Mouse (Mus musculus) MEL (cell line): Measurements from ENCODE around the gene Retreg1. TPM values are rescaled to one million over a fixed set of nuclear protein-coding genes. Genes with fewer than 3 reads are reported as not detected.

Source experiments
- DNase-seq: peaks from one replicate; pipeline ENCODE4 v3.0.0; 2011; ENCODE audit warnings: low read depth, low spot score
- H3K27ac ChIP-seq: 2 replicates; pipeline ENCODE4 v1.5.1; 2012; ENCODE audit warnings: low read depth, mild to moderate bottlenecking, control low read depth, low read length, moderate library complexity; ENCODE audit not compliant: control insufficient read depth
- H3K27me3 ChIP-seq, 2 experiments: fragments of 150-350 bp in 1 of 2; sonication (generic) in 1 of 2; 2 replicates each; pipeline ENCODE4 v1.6.1; 2012; ENCODE audit warnings: low read length in 2 of 2, mild to moderate bottlenecking in 2 of 2, improper control_type of control experiment in 1 of 2, moderate library complexity in 1 of 2; ENCODE audit not compliant: insufficient read depth in 2 of 2, control insufficient read depth in 1 of 2
- H3K36me3 ChIP-seq, 2 experiments: 2 replicates each; pipeline ENCODE4 v1.6.1; 2012 to 2014; ENCODE audit warnings: low read length in 2 of 2, improper control_type of control experiment in 1 of 2, inconsistent platforms in 1 of 2, mild to moderate bottlenecking in 1 of 2; ENCODE audit not compliant: insufficient read depth in 2 of 2, control insufficient read depth in 1 of 2
- H3K4me1 ChIP-seq, 2 experiments: fragments of 150-350 bp in 1 of 2; sonication (generic) in 1 of 2; 2 replicates each; pipeline ENCODE4 v1.6.1; 2012; ENCODE audit warnings: low read length in 2 of 2, improper control_type of control experiment in 1 of 2, mild to moderate bottlenecking in 1 of 2; ENCODE audit not compliant: insufficient read depth in 2 of 2, control insufficient read depth in 1 of 2
- H3K4me3 ChIP-seq, 2 experiments: fragments of 150-350 bp in 1 of 2; sonication (generic) in 1 of 2; 2 replicates each; pipeline ENCODE4 v1.5.1; 2012; ENCODE audit warnings: low read depth in 2 of 2, low read length in 2 of 2, mild to moderate bottlenecking in 2 of 2, moderate library complexity in 2 of 2, control low read depth in 1 of 2, improper control_type of control experiment in 1 of 2; ENCODE audit not compliant: control insufficient read depth in 1 of 2, insufficient read depth in 1 of 2
- H3K79me2 ChIP-seq: 2 replicates; pipeline ENCODE4 v1.6.1; 2012; ENCODE audit warnings: mild to moderate bottlenecking, low read length, moderate library complexity; ENCODE audit not compliant: control insufficient read depth, poor library complexity, insufficient read depth
- H3K9ac ChIP-seq: 2 replicates; pipeline ENCODE4 v1.6.1; 2012; ENCODE audit warnings: low read depth, mild to moderate bottlenecking, control low read depth, low read length, moderate library complexity; ENCODE audit not compliant: control insufficient read depth, poor library complexity, severe bottlenecking
- H3K9me3 ChIP-seq: fragments of 150-350 bp; sonication (generic); replicated peaks from 2 replicates; pipeline ENCODE4 v1.6.1; 2012; ENCODE audit warnings: mild to moderate bottlenecking, low read length, improper control_type of control experiment, moderate library complexity; ENCODE audit not compliant: insufficient read depth
- BHLHE40 ChIP-seq: IDR thresholded peaks from 2 replicates; pipeline ENCODE4 v1.6.1; 2012; ENCODE audit warnings: low read depth, mild to moderate bottlenecking, inconsistent platforms, low read length, improper control_type of control experiment, borderline replicate concordance
- CHD2 ChIP-seq: IDR thresholded peaks from 2 replicates; pipeline ENCODE4 v1.6.1; 2011; ENCODE audit warnings: low read length, improper control_type of control experiment
- CTCF ChIP-seq, 3 experiments: IDR thresholded peaks in 2 of 3; conservative IDR thresholded peaks in 1 of 3; 2 replicates each; pipeline ENCODE4 v1.5.1; 2011 to 2012; ENCODE audit warnings: low read length in 3 of 3, low read depth in 2 of 3, mild to moderate bottlenecking in 2 of 3, improper control_type of control experiment in 1 of 3, inconsistent platforms in 1 of 3, mixed read lengths in 1 of 3, moderate library complexity in 1 of 3; ENCODE audit not compliant: control insufficient read depth in 1 of 3, insufficient read depth in 1 of 3, poor library complexity in 1 of 3, severe bottlenecking in 1 of 3
- E2F4 ChIP-seq: IDR thresholded peaks from 2 replicates; pipeline ENCODE4 v1.6.1; 2011; ENCODE audit warnings: low read depth, low read length, improper control_type of control experiment, borderline replicate concordance
- EP300 ChIP-seq, 2 experiments: IDR thresholded peaks; 2 replicates each; pipeline ENCODE4 v1.6.1; 2011; ENCODE audit warnings: improper control_type of control experiment in 2 of 2, low read length in 2 of 2, low read depth in 1 of 2, mild to moderate bottlenecking in 1 of 2
- ETS1 ChIP-seq: IDR thresholded peaks from 2 replicates; pipeline ENCODE4 v1.6.1; 2012; ENCODE audit warnings: low read depth, mild to moderate bottlenecking, inconsistent platforms, low read length, improper control_type of control experiment, moderate library complexity
- JUND ChIP-seq: IDR thresholded peaks from 2 replicates; pipeline ENCODE4 v1.6.1; 2011; ENCODE audit warnings: low read depth, mild to moderate bottlenecking, improper control_type of control experiment, low read length
- KAT2A ChIP-seq: conservative IDR thresholded peaks from 2 replicates; pipeline ENCODE4 v1.6.1; 2012; ENCODE audit warnings: low read depth, low read length, improper control_type of control experiment, inconsistent platforms
- MAZ ChIP-seq: IDR thresholded peaks from 2 replicates; pipeline ENCODE4 v1.6.1; 2012; ENCODE audit warnings: low read depth, mild to moderate bottlenecking, inconsistent platforms, low read length, improper control_type of control experiment
- MEF2A ChIP-seq: IDR thresholded peaks from 2 replicates; pipeline ENCODE4 v1.6.1; 2014; ENCODE audit warnings: low read depth, mild to moderate bottlenecking, inconsistent platforms, low read length, improper control_type of control experiment; ENCODE audit not compliant: poor library complexity, insufficient replicate concordance, severe bottlenecking; ENCODE audit errors: extremely low read depth
- MXI1 ChIP-seq: IDR thresholded peaks from 2 replicates; pipeline ENCODE4 v1.6.1; 2011; ENCODE audit warnings: mild to moderate bottlenecking, low read depth, low read length, improper control_type of control experiment
- MYB ChIP-seq: IDR thresholded peaks from 2 replicates; pipeline ENCODE4 v1.6.1; 2011; ENCODE audit warnings: mild to moderate bottlenecking, low read depth, low read length, improper control_type of control experiment
- NRF1 ChIP-seq: IDR thresholded peaks from 2 replicates; pipeline ENCODE4 v1.6.1; 2014; ENCODE audit warnings: low read depth, mild to moderate bottlenecking, inconsistent platforms, low read length, improper control_type of control experiment, moderate library complexity; ENCODE audit not compliant: poor library complexity, insufficient read depth, severe bottlenecking
- POLR2A ChIP-seq, 2 experiments: IDR thresholded peaks; 2 replicates each; pipeline ENCODE4 v1.6.1; 2011 to 2012; ENCODE audit warnings: low read length in 2 of 2, mild to moderate bottlenecking in 2 of 2, control low read depth in 1 of 2, improper control_type of control experiment in 1 of 2, low read depth in 1 of 2, moderate library complexity in 1 of 2; ENCODE audit not compliant: control insufficient read depth in 1 of 2, insufficient read depth in 1 of 2, poor library complexity in 1 of 2
- POLR2AphosphoS2 ChIP-seq: IDR thresholded peaks from 2 replicates; pipeline ENCODE4 v1.6.1; 2011; ENCODE audit warnings: low read length, improper control_type of control experiment
- POLR2AphosphoS5 ChIP-seq: IDR thresholded peaks from 2 replicates; pipeline ENCODE4 v1.6.1; 2012; ENCODE audit warnings: low read depth, borderline replicate concordance, mild to moderate bottlenecking, inconsistent platforms, low read length, moderate library complexity, mixed read lengths
- SIN3A ChIP-seq: IDR thresholded peaks from 2 replicates; pipeline ENCODE4 v1.6.1; 2012; ENCODE audit warnings: low read length, improper control_type of control experiment, inconsistent platforms
- SMC3 ChIP-seq: IDR thresholded peaks from 2 replicates; pipeline ENCODE4 v1.6.1; 2011; ENCODE audit warnings: low read depth, low read length, improper control_type of control experiment
- TCF12 ChIP-seq: IDR thresholded peaks from 2 replicates; pipeline ENCODE4 v1.6.1; 2014; ENCODE audit warnings: low read depth, mild to moderate bottlenecking, inconsistent platforms, low read length, improper control_type of control experiment, moderate library complexity
- UBTF ChIP-seq: IDR thresholded peaks from 2 replicates; pipeline ENCODE4 v1.6.1; 2012; ENCODE audit warnings: low read depth, mild to moderate bottlenecking, inconsistent platforms, low read length, improper control_type of control experiment, moderate library complexity, borderline replicate concordance; ENCODE audit not compliant: insufficient read depth
- USF2 ChIP-seq, 2 experiments: IDR thresholded peaks; 2 replicates each; pipeline ENCODE4 v1.6.1; 2011 to 2012; ENCODE audit warnings: improper control_type of control experiment in 2 of 2, low read length in 2 of 2, borderline replicate concordance in 1 of 2, inconsistent platforms in 1 of 2, low read depth in 1 of 2, mild to moderate bottlenecking in 1 of 2; ENCODE audit not compliant: insufficient read depth in 1 of 2
- ZC3H11A ChIP-seq: IDR thresholded peaks from 2 replicates; pipeline ENCODE4 v1.6.1; 2012; ENCODE audit warnings: low read depth, mild to moderate bottlenecking, inconsistent platforms, low read length, improper control_type of control experiment
- ZNF384 ChIP-seq: IDR thresholded peaks from 2 replicates; pipeline ENCODE4 v1.6.1; 2012; ENCODE audit warnings: low read depth, mild to moderate bottlenecking, inconsistent platforms, low read length, improper control_type of control experiment
- polyA plus RNA-seq, 2 experiments: library from polyadenylated mRNA; stranded (reverse) in 1 of 2; unstranded in 1 of 2; fragments of >175 nt in 1 of 2; fragments of >200 nt in 1 of 2; gene quantifications; 2 replicates each; pipeline versions ENCODE4 v1.2.1 to v1.2.4; 2012; ENCODE audit warnings: low replicate concordance in 2 of 2, low read depth in 1 of 2; ENCODE audit not compliant: insufficient read length in 2 of 2, insufficient read depth in 1 of 2, missing spikeins in 1 of 2
- total RNA-seq: library from RNA; depleted of rRNA; stranded (reverse); fragments of 300-350 nt; gene quantifications from 2 replicates; pipeline ENCODE4 v1.2.3, GENCODE M21; 2012

Gene Retreg1
- total and polyA plus RNA-seq, 3 experiments = 3.1 to 7.6 TPM; not detected in 1

DNA sequence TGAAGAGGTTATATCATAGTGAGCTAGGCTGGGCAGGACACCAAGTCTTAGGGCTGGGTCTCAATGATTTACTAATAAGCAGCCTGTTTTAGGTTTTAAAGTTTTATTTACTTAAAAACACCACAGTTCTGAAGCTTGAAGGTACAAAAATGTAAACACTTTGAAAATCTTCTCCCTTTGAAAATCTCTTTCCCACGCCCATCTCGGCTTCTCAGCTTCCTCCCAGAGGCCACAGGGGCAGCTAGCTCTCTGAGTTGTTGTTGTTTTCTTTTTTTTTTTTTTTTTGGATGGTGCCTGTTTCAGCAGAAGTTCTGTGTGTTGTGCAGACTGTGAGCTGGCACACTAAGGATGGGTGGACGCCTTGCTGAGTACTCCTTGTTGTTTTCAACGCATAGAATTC lies 1.8 kb downstream of the Retreg1 start:
- Histone ChIP-seq H3K4me3 (no peak overlapping the region), H3K27ac (no peak overlapping the region), H3K36me3 (no peaks in the 10 kb centered on the region), H3K9me3 (no peaks in the 10 kb centered on the region; the same call in 1 of the 2 replicates), H3K79me2 (no peaks in the 10 kb centered on the region), H3K4me1 (no peaks in the 10 kb centered on the region), H3K27me3 (0 out of 4 replicates have a peak, but pooled peaks cover 0 to 2% of the 10 kb centered on the region in 2 experiments), H3K9ac (no peak overlapping the region)
- TF ChIP-seq MYB = no peak
- no peak for DNase-seq

GRCm38 (mm10) chr15:25847576-25848168 lies 4.7 kb downstream of the Retreg1 start:
- no peak for DNase-seq
- TF ChIP-seq ETS1 (no peak), USF2 (IDR thresholded peaks at IDR 0.05; ENCODE audit: borderline replicate concordance in 1 of 2, insufficient read depth in 1 of 2, low read depth in 1 of 2, low read length in 2 of 2) (no peak), ZNF384 (no peak), SMC3 (no peak), POLR2AphosphoS2 (no peak), MEF2A (no peak), SIN3A (no peak), POLR2AphosphoS5 (no peak), UBTF (no peak), KAT2A (no peak), MAZ (no peak)
- TF ChIP-seq, all 39 proteins: peak for 0
- no peaks in the 10 kb centered on the region for H3K36me3 ChIP-seq
- H3K9me3 ChIP-seq = no peaks in the 10 kb centered on the region; the same call in 1 of the 2 replicates
- H3K9ac ChIP-seq = no peak overlapping the region
- no peak overlapping the region for H3K4me3 ChIP-seq
- no peaks in the 10 kb centered on the region for H3K79me2 ChIP-seq
- H3K27ac ChIP-seq = no peak overlapping the region
- H3K27me3 ChIP-seq = 0 out of 4 replicates have a peak, but pooled peaks cover 0 to 2% of the 10 kb centered on the region in 2 experiments
- no peaks in the 10 kb centered on the region for H3K4me1 ChIP-seq

DNA sequence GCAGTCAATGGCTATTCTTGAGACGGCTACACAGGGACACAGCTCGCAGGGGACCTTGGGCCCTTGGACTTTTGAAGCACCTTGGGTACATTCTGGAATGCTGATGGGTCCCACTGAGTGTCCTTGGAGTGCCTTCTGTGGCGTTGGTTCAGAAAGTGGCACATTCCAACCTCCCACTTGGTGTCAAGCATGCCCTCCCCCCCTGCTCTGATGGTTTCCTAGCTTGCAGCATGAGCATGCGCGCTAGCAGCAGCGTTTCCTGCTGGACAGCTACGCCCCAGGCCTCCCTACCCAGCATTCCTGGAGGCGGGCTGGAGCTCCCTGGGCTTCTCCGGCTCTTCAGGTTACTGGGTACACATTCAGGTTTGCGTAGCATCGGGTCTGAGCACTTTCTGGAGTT lies 7.6 kb downstream of the Retreg1 start:
- H3K27ac ChIP-seq = no peak overlapping the region
- no peaks in the 10 kb centered on the region for H3K36me3 ChIP-seq
- DNase-seq = no peak
- H3K9me3 ChIP-seq = no peaks in the 10 kb centered on the region
- H3K4me3 ChIP-seq = no peak overlapping the region
- TF ChIP-seq ZC3H11A (no peak), POLR2AphosphoS2 (no peak), KAT2A (no peak), CTCF (IDR thresholded peaks at IDR 0.05 in 2 of 3, conservative IDR thresholded peaks at IDR 0.05 in 1 of 3; ENCODE audit: control insufficient read depth in 1 of 3, insufficient read depth in 1 of 3, low read depth in 2 of 3, low read length in 3 of 3, poor library complexity in 1 of 3, severe bottlenecking in 1 of 3) (no peak), JUND (no peak), POLR2A (IDR thresholded peaks at IDR 0.05; ENCODE audit: control insufficient read depth in 1 of 2, insufficient read depth in 1 of 2, low read depth in 1 of 2, low read length in 2 of 2, poor library complexity in 1 of 2) (no peak), MAZ (no peak), E2F4 (no peak), EP300 (IDR thresholded peaks at IDR 0.05; ENCODE audit: low read depth in 1 of 2, low read length in 2 of 2) (no peak), POLR2AphosphoS5 (no peak), BHLHE40 (no peak), CHD2 (no peak), MXI1 (no peak), TCF12 (no peak), ZNF384 (no peak), NRF1 (no peak), SMC3 (no peak)
- no peaks in the 10 kb centered on the region for H3K79me2 ChIP-seq
- no peak overlapping the region for H3K9ac ChIP-seq
- H3K4me1 ChIP-seq = no peaks in the 10 kb centered on the region
- 0 out of 4 replicates have a peak, but pooled peaks cover 0 to 2% of the 10 kb centered on the region in 2 experiments for H3K27me3 ChIP-seq
